Comparison of ENCODE assay signal across 26 mouse cellular contexts in the genomic region with DNA sequence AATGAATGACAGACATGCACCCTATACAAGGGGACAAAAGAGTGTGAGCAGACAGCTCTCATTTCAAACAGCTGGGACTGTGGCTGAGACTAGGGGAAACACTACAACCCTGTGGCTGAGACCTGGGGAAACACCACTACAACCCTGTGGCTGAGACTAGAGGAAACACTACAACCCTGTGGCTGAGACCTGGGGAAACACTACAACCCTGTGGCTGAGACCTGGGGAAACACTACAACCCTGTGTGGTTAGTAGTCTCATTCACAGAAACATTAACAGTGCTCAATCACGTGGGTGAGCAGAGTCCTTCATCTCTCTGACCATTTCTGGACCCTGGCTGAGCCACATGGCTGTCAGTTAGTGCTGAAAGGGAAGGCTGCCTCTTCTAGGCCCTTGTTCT. TPM values are rescaled to one million over a fixed set of nuclear protein-coding genes. Genes with fewer than 3 reads are reported as not detected.
DNase-seq lines count a peak whose midpoint lies in the region; TF ChIP-seq lines count a peak whose summit lies in the region.
"Had no signal": no experiment of that assay in that cellular context is flagged by ENCODE, and none has a peak within 500 bp of the region (broad histone marks: within the 10 kb centered on the region; RNA-seq: fewer than 3 reads in every experiment).

No protein-coding gene starts in this region.

- dilution Hi-C loops in CH12.LX (cut with MboI; ENCODE audit: extremely low pct_ligation_motif_present, extremely low pct_unique_long_range_greater_than_20kb, low sequenced_read_pairs): no loop called here

- in situ Hi-C loops in CH12.LX (cut with MboI; ENCODE audit: low pct_ligation_motif_present, low pct_unique_long_range_greater_than_20kb, low sequenced_read_pairs): no loop called here

- no peaks in the 10 kb centered on the region for H3K27me3 ChIP-seq in kidney, adult 2 months (replicated peaks; ENCODE audit: control insufficient read depth, insufficient read depth, low read length)
- H3K27me3 ChIP-seq in CH12.LX (replicated peaks): peaks cover 66% of the 10 kb centered on the region
- H3K27me3 ChIP-seq: embryonic facial prominence, embryonic 13.5 days; forebrain, embryonic 15.5 days; heart, embryonic 12.5 days; heart, embryonic 15.5 days; hindbrain, embryonic 13.5 days had no signal

- peak overlapping the region; percentile 19; the same call in 1 of the 2 replicates for H3K4me2 ChIP-seq in CH12.LX (ENCODE audit: insufficient read depth, low read depth, poor library complexity, severe bottlenecking)
- H3K4me2 ChIP-seq: embryonic facial prominence, embryonic 13.5 days; forebrain, embryonic 12.5 days; forebrain, embryonic 15.5 days; heart, embryonic 12.5 days; heart, embryonic 15.5 days; hindbrain, embryonic 13.5 days had no signal

- H3K9ac ChIP-seq in CH12.LX (ENCODE audit: insufficient read depth, low read depth): no peak overlapping the region
- H3K9ac ChIP-seq: embryonic facial prominence, embryonic 13.5 days; forebrain, embryonic 12.5 days; forebrain, embryonic 15.5 days; heart, embryonic 12.5 days; heart, embryonic 15.5 days; hindbrain, embryonic 13.5 days had no signal

- no peak overlapping the region for H3K27ac ChIP-seq in kidney, adult 2 months (ENCODE audit: insufficient read depth, low read depth, low read length)
- H3K27ac ChIP-seq in CH12.LX (ENCODE audit: insufficient read depth, low read depth): no peak overlapping the region
- H3K27ac ChIP-seq: embryonic facial prominence, embryonic 10.5 days; embryonic facial prominence, embryonic 13.5 days; forebrain, embryonic 12.5 days; forebrain, embryonic 15.5 days; heart, embryonic 15.5 days; hindbrain, embryonic 10.5 days; hindbrain, embryonic 13.5 days had no signal

- peaks cover 6% of the 10 kb centered on the region for H3K9me3 ChIP-seq in CH12.LX (replicated peaks; ENCODE audit: low read length)
- H3K9me3 ChIP-seq: embryonic facial prominence, embryonic 10.5 days; embryonic facial prominence, embryonic 13.5 days; forebrain, embryonic 12.5 days; forebrain, embryonic 15.5 days; G1E; heart, embryonic 12.5 days; heart, embryonic 15.5 days; hindbrain, embryonic 10.5 days; hindbrain, embryonic 13.5 days had no signal

- DNase-seq in kidney, adult 2 months: peak; percentile 45
- no peak for DNase-seq in kidney, postnatal 14 days
- DNase-seq in 416B (ENCODE audit: low read depth): peak; percentile 79
- DNase-seq in CH12.LX (ENCODE audit: extremely low read depth): peak; percentile 87
- no peak for DNase-seq in cerebellum, postnatal 14 days
- no peak for DNase-seq in left cerebral cortex, postnatal 25 days (ENCODE audit: low spot score in 2 of 2)
- DNase-seq: adrenal gland, postnatal 10 days; cerebellum, adult 11 months; cerebellum, adult 2 months; cerebellum, adult 9-11 months; cerebellum, postnatal 36 days; embryo, embryonic 11 days; gastrocnemius, postnatal 25 days; heart, adult 18-20 months; heart, postnatal 10 days; heart, postnatal 36 days had no signal

- peak; percentile 18; the same call in 1 of the 2 replicates for TF ChIP-seq RAD21 in CH12.LX (IDR thresholded peaks at IDR 0.05; ENCODE audit: low read depth, low read length)

- TF ChIP-seq CTCF in kidney, adult 2 months (conservative IDR thresholded peaks at IDR 0.05; ENCODE audit: insufficient read depth, insufficient read length, low read depth, low read length): no peak
- TF ChIP-seq CTCF in CH12.LX (conservative IDR thresholded peaks at IDR 0.05 in 1 of 2, IDR thresholded peaks at IDR 0.05 in 1 of 2; ENCODE audit: low read depth in 2 of 2, low read length in 2 of 2): no peak

- no peaks in the 10 kb centered on the region for H3K36me3 ChIP-seq in kidney, adult 2 months (ENCODE audit: control insufficient read depth, insufficient read depth, low read length)
- no peaks in the 10 kb centered on the region for H3K36me3 ChIP-seq in CH12.LX (replicated peaks in 1 of 2; ENCODE audit: control insufficient read depth in 1 of 2, insufficient read depth in 1 of 2, low read length in 1 of 2)
- H3K36me3 ChIP-seq: embryonic facial prominence, embryonic 10.5 days; embryonic facial prominence, embryonic 13.5 days; forebrain, embryonic 12.5 days; forebrain, embryonic 15.5 days; G1E; heart, embryonic 12.5 days; heart, embryonic 15.5 days; hindbrain, embryonic 10.5 days; hindbrain, embryonic 13.5 days had no signal

- 26% methylated on average over 1 of the region's 1 CpGs for WGBS in kidney, adult 2 months

- no peak overlapping the region for H3K4me3 ChIP-seq in kidney, adult 2 months (ENCODE audit: insufficient read depth, low read depth, low read length)
- no peak overlapping the region for H3K4me3 ChIP-seq in CH12.LX (replicated peaks in 1 of 3; ENCODE audit: low read depth in 2 of 3, low read length in 2 of 3, poor library complexity in 1 of 3)
- H3K4me3 ChIP-seq: embryonic facial prominence, embryonic 10.5 days; embryonic facial prominence, embryonic 13.5 days; erythroblast, embryonic 14.5 days; forebrain, embryonic 12.5 days; forebrain, embryonic 15.5 days; heart, embryonic 12.5 days; heart, embryonic 15.5 days; hindbrain, embryonic 10.5 days; hindbrain, embryonic 13.5 days had no signal

- intact Hi-C loops in left cerebral cortex, postnatal 25 days (cut with DNase I): no loop called here

- no peaks in the 10 kb centered on the region for H3K4me1 ChIP-seq in kidney, adult 2 months (ENCODE audit: control insufficient read depth, insufficient read depth, low read length)
- peaks cover 5 to 19% of the 10 kb centered on the region in 2 experiments; a peak in 3 of 4 replicates for H3K4me1 ChIP-seq in CH12.LX (ENCODE audit: control insufficient read depth in 1 of 2, insufficient read depth in 2 of 2)
- H3K4me1 ChIP-seq: embryonic facial prominence, embryonic 10.5 days; forebrain, embryonic 12.5 days; forebrain, embryonic 15.5 days; hindbrain, embryonic 10.5 days; hindbrain, embryonic 13.5 days had no signal

- no peak for TF ChIP-seq POLR2A in kidney, adult 2 months (IDR thresholded peaks at IDR 0.05; ENCODE audit: low read depth, low read length)
- no peak for TF ChIP-seq POLR2A in CH12.LX (IDR thresholded peaks at IDR 0.05; ENCODE audit: low read depth, low read length)

- TF ChIP-seq EP300 in CH12.LX (IDR thresholded peaks at IDR 0.05; ENCODE audit: low read length): peak; percentile 69; the same call in 1 of the 2 replicates

- H3K79me2 ChIP-seq in CH12.LX (replicated peaks; ENCODE audit: control insufficient read depth, extremely low read depth, insufficient read depth, poor library complexity, severe bottlenecking): no peaks in the 10 kb centered on the region

TF ChIP-seq in CH12.LX, 34 proteins besides CTCF, POLR2A, EP300 and RAD21:
- TF ChIP-seq SIN3A (IDR thresholded peaks at IDR 0.05; ENCODE audit: low read length): peak; percentile 77
- TF ChIP-seq MYC (IDR thresholded peaks at IDR 0.05; ENCODE audit: low read depth, low read length): peak; percentile 66; the same call in 1 of the 2 replicates
- TF ChIP-seq BHLHE40 (IDR thresholded peaks at IDR 0.05; ENCODE audit: low read depth, low read length): peak; percentile 94
- TF ChIP-seq MAX (IDR thresholded peaks at IDR 0.05; ENCODE audit: low read length): peak; percentile 74
- peak; percentile 60 for TF ChIP-seq USF2 (conservative IDR thresholded peaks at IDR 0.05; ENCODE audit: low read depth, low read length)
- peak; percentile 90 for TF ChIP-seq MAFK (IDR thresholded peaks at IDR 0.05; ENCODE audit: insufficient replicate concordance, low read length)
- TF ChIP-seq SMC3 (IDR thresholded peaks at IDR 0.05; ENCODE audit: low read depth, low read length): peak; percentile 3; the same call in 1 of the 2 replicates
- no peak for TF ChIP-seq MXI1 (IDR thresholded peaks at IDR 0.05; ENCODE audit: low read depth, low read length)
- TF ChIP-seq IRF4 (IDR thresholded peaks at IDR 0.05; ENCODE audit: low read depth, low read length): peak; percentile 78
- TF ChIP-seq TBP (conservative IDR thresholded peaks at IDR 0.05; ENCODE audit: low read depth, low read length): 0 out of 2 replicates have a peak, but pooled peaks have one; percentile 27
- TF ChIP-seq USF1 (IDR thresholded peaks at IDR 0.05; ENCODE audit: low read depth, low read length): peak; percentile 53
- TF ChIP-seq ZMIZ1 (IDR thresholded peaks at IDR 0.05; ENCODE audit: low read depth, low read length): no peak
- TF ChIP-seq RCOR1 (conservative IDR thresholded peaks at IDR 0.05; ENCODE audit: low read depth, low read length): no peak
- no peak for TF ChIP-seq E2F4 (IDR thresholded peaks at IDR 0.05; ENCODE audit: insufficient replicate concordance, low read depth, low read length)
- TF ChIP-seq MEF2A (IDR thresholded peaks at IDR 0.05; ENCODE audit: borderline replicate concordance, low read depth, low read length): peak; percentile 40; the same call in 1 of the 2 replicates
- peak; percentile 64; the same call in 1 of the 2 replicates for TF ChIP-seq TCF12 (IDR thresholded peaks at IDR 0.05; ENCODE audit: low read depth, low read length)
- TF ChIP-seq ETS1 (conservative IDR thresholded peaks at IDR 0.05; ENCODE audit: low read depth, low read length): peak; percentile 79

RNA-seq across cellular contexts. Expression of a gene that starts 59.9 kb away (rescaled TPM):
- polyA plus RNA-seq in kidney, adult 2 months (2012; rRNA removed): 1.4 and 1.7 TPM in 2 replicates
- total RNA-seq in CH12.LX (2012; rRNA removed): 83.5 and 92.9 TPM in 2 replicates
- 176 and 202 TPM in 2 replicates for total RNA-seq in CH12.LX (2014; rRNA removed)
- 91.1 and 114 TPM in 2 replicates for polyA plus RNA-seq in CH12.LX (2012; ENCODE audit: insufficient read length, low read depth)
- 1 to 10 TPM; 3.4 to 5.0 TPM for total RNA-seq in left cerebral cortex, postnatal 25 days (2021)

Comparison
In these comparisons a context has a peak if more than half of its experiments do, and no peak if none do; other contexts are left out.
1. DNase-seq: peak in kidney, adult 2 months (single experiment), 416B (single experiment) and CH12.LX (single experiment); none in kidney, postnatal 14 days (single experiment), cerebellum, postnatal 14 days (0 of 2) and left cerebral cortex, postnatal 25 days (0 of 2).
2. RNA of a gene that starts 59.9 kb away (total RNA-seq): 83.5 to 202 TPM in CH12.LX; 3.4 to 5.0 TPM in left cerebral cortex, postnatal 25 days; every median in the first group is over 10 times any median in the second.